Mouse (Mus musculus): ENCODE data around the gene Dyx1c1. TPM values are rescaled to one million over a fixed set of nuclear protein-coding genes. Genes with fewer than 3 reads are reported as not detected.

Dyx1c1 gene
- total and polyA plus RNA-seq, 2 experiments from 2014 or later: 0.51 TPM; not detected in 1

DNA sequence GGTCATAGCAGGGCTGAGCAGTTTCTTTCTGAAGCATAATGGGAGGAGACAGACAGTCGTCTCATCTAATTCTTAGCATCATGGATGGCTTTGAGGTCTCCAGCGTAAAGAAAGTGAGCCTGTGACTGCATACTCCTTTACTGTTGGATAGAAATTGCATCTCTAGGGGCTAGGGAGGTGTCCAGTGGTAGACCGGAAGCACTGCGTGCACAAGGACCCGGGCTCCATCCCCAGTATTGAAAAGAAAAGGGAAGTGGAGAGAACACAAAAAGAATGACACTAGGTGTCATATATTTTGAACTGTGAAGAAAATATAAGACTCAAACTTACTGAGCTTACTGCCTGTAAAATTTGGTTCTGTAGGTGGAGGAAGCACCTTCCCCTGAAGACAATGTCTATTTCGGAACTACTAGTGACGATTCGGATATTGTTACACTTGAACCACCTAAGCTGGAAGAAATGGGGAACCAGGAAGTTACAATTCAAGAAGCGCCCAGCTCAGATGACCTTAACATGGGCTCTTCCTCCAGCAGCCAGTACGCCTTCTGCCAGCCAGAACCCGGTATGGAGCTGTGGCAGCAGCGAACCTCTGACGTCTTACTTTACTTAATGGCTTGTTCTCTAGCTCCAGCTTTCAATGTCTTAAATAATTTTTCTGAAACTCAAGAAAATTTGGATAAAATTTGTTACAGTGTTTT lies 42.9 kb downstream of the Dyx1c1 start:
- DNase-seq (ENCODE audit: low spot score): no peak
- WGBS: 82% methylated on average over 13 of the region's 13 CpGs
- Histone ChIP-seq H3K4me3 (ENCODE audit: low read depth, low read length) (no peak overlapping the region), H3K4me2 (ENCODE audit: low read depth, low read length) (no peak overlapping the region), H3K27ac (ENCODE audit: low read depth) (no peak overlapping the region), H3K36me3 (replicated peaks; ENCODE audit: control insufficient read depth, insufficient read depth, low read length) (peaks cover 30% of the 10 kb centered on the region), H3K9ac (replicated peaks; ENCODE audit: low read depth, low read length) (no peak overlapping the region), H3K27me3 (ENCODE audit: control insufficient read depth, insufficient read depth, low read length) (no peaks in the 10 kb centered on the region), H3K4me1 (ENCODE audit: control insufficient read depth, insufficient read depth) (no peaks in the 10 kb centered on the region), H3K9me3 (replicated peaks; ENCODE audit: control insufficient read depth, low read length) (no peaks in the 10 kb centered on the region)
- ATAC-seq (ENCODE audit: insufficient read depth, low read depth): no peak
- TF ChIP-seq CTCF (IDR thresholded peaks at IDR 0.05; ENCODE audit: low read depth) (no peak), EP300 (IDR thresholded peaks at IDR 0.05; ENCODE audit: low read depth) (no peak)

DNA sequence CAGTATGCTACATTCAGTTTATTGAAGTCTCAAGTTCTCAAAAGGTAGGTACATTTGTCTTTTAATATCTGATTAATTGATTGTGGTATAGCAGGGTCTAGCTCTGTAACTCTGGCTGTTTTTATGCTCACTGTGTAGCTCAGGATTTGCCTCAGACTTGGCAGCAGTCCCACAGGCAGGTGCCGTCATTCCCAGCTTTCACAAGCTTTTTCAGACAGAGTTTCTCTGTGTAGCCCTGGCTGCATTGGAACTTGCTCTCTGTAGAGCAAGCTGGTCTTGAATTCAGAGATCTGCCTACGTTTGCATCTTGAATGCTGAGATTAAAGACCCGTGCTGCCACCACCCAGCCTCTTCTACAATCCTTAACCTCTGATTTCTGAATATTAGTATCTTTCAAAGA lies 43.6 kb downstream of the Dyx1c1 start:
- Histone ChIP-seq H3K27ac (ENCODE audit: low read depth) (no peak overlapping the region), H3K27me3 (ENCODE audit: control insufficient read depth, insufficient read depth, low read length) (no peaks in the 10 kb centered on the region), H3K4me1 (ENCODE audit: control insufficient read depth, insufficient read depth) (no peaks in the 10 kb centered on the region), H3K9ac (replicated peaks; ENCODE audit: low read depth, low read length) (no peak overlapping the region), H3K4me3 (ENCODE audit: low read depth, low read length) (no peak overlapping the region), H3K9me3 (replicated peaks; ENCODE audit: control insufficient read depth, low read length) (no peaks in the 10 kb centered on the region), H3K4me2 (ENCODE audit: low read depth, low read length) (no peak overlapping the region), H3K36me3 (replicated peaks; ENCODE audit: control insufficient read depth, insufficient read depth, low read length) (peaks cover 30% of the 10 kb centered on the region)
- WGBS: 56% methylated on average over 3 of the region's 3 CpGs
- ATAC-seq (ENCODE audit: insufficient read depth, low read depth) (no peak), DNase-seq (ENCODE audit: low spot score) (no peak)
- TF ChIP-seq CTCF (IDR thresholded peaks at IDR 0.05; ENCODE audit: low read depth): no peak
- no peak for TF ChIP-seq EP300 (IDR thresholded peaks at IDR 0.05; ENCODE audit: low read depth)

- ATAC-seq (ENCODE audit: insufficient read depth, low read depth): no peak
Measured at GRCm38 (mm10) chr9:73004076-73004475, 45.5 kb downstream of the Dyx1c1 start.

DNA sequence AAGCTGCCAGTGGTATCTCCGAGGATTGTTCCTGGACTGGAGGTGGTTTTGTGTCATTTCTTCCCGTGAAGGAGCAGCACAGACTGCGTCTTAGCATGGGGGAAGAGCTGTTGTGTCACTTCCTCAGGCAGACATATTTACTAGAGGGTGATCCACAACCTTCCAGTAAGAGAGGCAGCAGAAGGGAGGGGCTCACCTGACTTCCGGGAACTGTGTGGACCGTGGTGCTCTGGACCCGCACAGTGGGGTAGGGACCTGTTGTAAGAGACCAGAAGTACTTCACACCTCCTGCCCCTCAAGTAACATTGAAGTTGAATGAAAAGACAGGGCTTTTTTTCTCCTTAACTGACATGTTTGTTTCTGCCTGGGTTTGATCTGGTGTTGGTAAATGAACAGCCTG lies 46.5 kb downstream of the Dyx1c1 start:
- Histone ChIP-seq H3K9ac (replicated peaks; ENCODE audit: low read depth, low read length) (no peak overlapping the region), H3K27ac (ENCODE audit: low read depth) (no peak overlapping the region), H3K4me2 (ENCODE audit: low read depth, low read length) (no peak overlapping the region), H3K9me3 (replicated peaks; ENCODE audit: control insufficient read depth, low read length) (no peaks in the 10 kb centered on the region), H3K4me3 (ENCODE audit: low read depth, low read length) (no peak overlapping the region), H3K27me3 (ENCODE audit: control insufficient read depth, insufficient read depth, low read length) (no peaks in the 10 kb centered on the region), H3K36me3 (replicated peaks; ENCODE audit: control insufficient read depth, insufficient read depth, low read length) (peaks cover 38% of the 10 kb centered on the region), H3K4me1 (ENCODE audit: control insufficient read depth, insufficient read depth) (no peaks in the 10 kb centered on the region)
- ATAC-seq (ENCODE audit: insufficient read depth, low read depth) (no peak), DNase-seq (ENCODE audit: low spot score) (no peak)
- 75% methylated on average over 6 of the region's 6 CpGs for WGBS
- no peak for TF ChIP-seq CTCF (IDR thresholded peaks at IDR 0.05; ENCODE audit: low read depth)
- TF ChIP-seq EP300 (IDR thresholded peaks at IDR 0.05; ENCODE audit: low read depth): no peak

More at GRCm38 (mm10) chr9:73004076-73004475, 45.5 kb downstream of the Dyx1c1 start:
- H3K4me1 ChIP-seq (ENCODE audit: control insufficient read depth, insufficient read depth): no peaks in the 10 kb centered on the region
- H3K4me3 ChIP-seq (ENCODE audit: low read depth, low read length): no peak overlapping the region
- H3K36me3 ChIP-seq (replicated peaks; ENCODE audit: control insufficient read depth, insufficient read depth, low read length): peaks cover 30% of the 10 kb centered on the region
- DNase-seq (ENCODE audit: low spot score): no peak
- no peak overlapping the region for H3K4me2 ChIP-seq (ENCODE audit: low read depth, low read length)
- no peak for TF ChIP-seq EP300 (IDR thresholded peaks at IDR 0.05; ENCODE audit: low read depth)
- TF ChIP-seq CTCF (IDR thresholded peaks at IDR 0.05; ENCODE audit: low read depth): no peak
- 75% methylated on average over 8 of the region's 8 CpGs for WGBS
- no peak overlapping the region for H3K9ac ChIP-seq (replicated peaks; ENCODE audit: low read depth, low read length)
- H3K27ac ChIP-seq (ENCODE audit: low read depth): no peak overlapping the region
- no peaks in the 10 kb centered on the region for H3K9me3 ChIP-seq (replicated peaks; ENCODE audit: control insufficient read depth, low read length)
- H3K27me3 ChIP-seq (ENCODE audit: control insufficient read depth, insufficient read depth, low read length): no peaks in the 10 kb centered on the region

- no peaks in the 10 kb centered on the region for H3K9me3 ChIP-seq (replicated peaks; ENCODE audit: control insufficient read depth, low read length)
- H3K4me3 ChIP-seq (ENCODE audit: low read depth, low read length): no peak overlapping the region
- DNase-seq (ENCODE audit: low spot score) (no peak), ATAC-seq (ENCODE audit: insufficient read depth, low read depth) (no peak)
- no peak overlapping the region for H3K4me2 ChIP-seq (ENCODE audit: low read depth, low read length)
- no peak overlapping the region for H3K27ac ChIP-seq (ENCODE audit: low read depth)
- H3K36me3 ChIP-seq (replicated peaks; ENCODE audit: control insufficient read depth, insufficient read depth, low read length): peaks cover 38% of the 10 kb centered on the region
- no peaks in the 10 kb centered on the region for H3K4me1 ChIP-seq (ENCODE audit: control insufficient read depth, insufficient read depth)
- no peaks in the 10 kb centered on the region for H3K27me3 ChIP-seq (ENCODE audit: control insufficient read depth, insufficient read depth, low read length)
- WGBS: 93% methylated on average over 3 of the region's 3 CpGs
- TF ChIP-seq CTCF (IDR thresholded peaks at IDR 0.05; ENCODE audit: low read depth) (0 out of 2 replicates have a peak, but pooled peaks have one; percentile 8), EP300 (IDR thresholded peaks at IDR 0.05; ENCODE audit: low read depth) (no peak)
- H3K9ac ChIP-seq (replicated peaks; ENCODE audit: low read depth, low read length): no peak overlapping the region
Measured at GRCm38 (mm10) chr9:73006175-73006574, 47.6 kb downstream of the Dyx1c1 start.

- Histone ChIP-seq H3K4me1 (ENCODE audit: control insufficient read depth, insufficient read depth) (no peaks in the 10 kb centered on the region), H3K36me3 (replicated peaks; ENCODE audit: control insufficient read depth, insufficient read depth, low read length) (peaks cover 46% of the 10 kb centered on the region), H3K27me3 (ENCODE audit: control insufficient read depth, insufficient read depth, low read length) (no peaks in the 10 kb centered on the region), H3K9me3 (replicated peaks; ENCODE audit: control insufficient read depth, low read length) (no peaks in the 10 kb centered on the region), H3K4me2 (ENCODE audit: low read depth, low read length) (no peak overlapping the region), H3K9ac (replicated peaks; ENCODE audit: low read depth, low read length) (no peak overlapping the region), H3K27ac (ENCODE audit: low read depth) (no peak overlapping the region), H3K4me3 (ENCODE audit: low read depth, low read length) (no peak overlapping the region)
- TF ChIP-seq EP300 (IDR thresholded peaks at IDR 0.05; ENCODE audit: low read depth) (no peak), CTCF (IDR thresholded peaks at IDR 0.05; ENCODE audit: low read depth) (no peak)
- WGBS: 57% methylated on average over 3 of the region's 3 CpGs
- no peak for DNase-seq (ENCODE audit: low spot score)
- no peak for ATAC-seq (ENCODE audit: insufficient read depth, low read depth)
Measured at GRCm38 (mm10) chr9:73008384-73008783, 49.8 kb downstream of the Dyx1c1 start.
